Mouse (Mus musculus): ENCODE results near the gene Mcpt2.
"Not testable (repeated sequence)": the region's sequence is repeated elsewhere in the genome, so short reads cannot be mapped to it uniquely, and the experiment has no call there.

Mcpt2 gene

DNA sequence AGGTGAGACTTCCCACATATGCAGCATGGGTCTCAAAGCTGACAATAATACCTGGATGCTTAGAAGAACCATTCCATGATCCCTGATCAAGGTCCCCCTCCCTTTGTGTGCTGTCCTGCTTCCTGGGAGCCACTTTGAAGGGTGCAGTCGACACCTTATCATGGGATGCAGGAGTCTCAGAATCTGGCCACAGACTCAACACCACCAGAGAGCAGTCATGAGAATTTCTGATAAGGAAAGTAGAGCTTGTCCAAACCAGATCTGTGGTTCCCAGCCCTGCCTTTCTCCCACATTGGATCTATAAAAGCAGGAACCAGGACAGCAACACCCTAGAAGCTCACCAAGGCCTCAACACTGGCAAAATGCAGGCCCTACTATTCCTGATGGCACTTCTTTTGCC lies at the start of gene Mcpt2:
Mcpt2 (plus strand) TSS at position 250 of the 400 bp plus-strand sequence.
- DNase-seq = not testable (repeated sequence)

GRCm38 (mm10) chr14:56013147-56013546 lies 28.7 kb upstream of the Mcpt2 start:
- DNase-seq = no peak

DNA sequence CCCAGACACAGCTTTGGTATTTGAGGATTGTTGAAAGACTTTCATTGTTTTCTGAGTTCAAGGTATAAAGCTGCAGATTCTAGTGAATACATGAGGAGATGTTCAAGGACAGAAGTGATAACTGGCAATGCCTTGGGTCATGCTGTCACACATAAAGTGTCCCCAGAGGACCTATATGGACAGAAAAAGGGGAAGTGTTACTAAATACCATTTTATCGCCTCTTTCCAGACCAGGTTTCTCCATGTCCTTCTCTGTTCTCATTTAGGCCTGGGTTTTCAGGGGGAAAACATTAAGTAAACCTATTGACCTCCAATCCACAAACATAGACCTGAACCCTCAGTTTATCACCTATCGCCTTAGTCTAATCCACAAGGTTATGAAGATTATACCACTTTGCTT lies 27.9 kb upstream of the Mcpt2 start:
- DNase-seq = no peak

DNA sequence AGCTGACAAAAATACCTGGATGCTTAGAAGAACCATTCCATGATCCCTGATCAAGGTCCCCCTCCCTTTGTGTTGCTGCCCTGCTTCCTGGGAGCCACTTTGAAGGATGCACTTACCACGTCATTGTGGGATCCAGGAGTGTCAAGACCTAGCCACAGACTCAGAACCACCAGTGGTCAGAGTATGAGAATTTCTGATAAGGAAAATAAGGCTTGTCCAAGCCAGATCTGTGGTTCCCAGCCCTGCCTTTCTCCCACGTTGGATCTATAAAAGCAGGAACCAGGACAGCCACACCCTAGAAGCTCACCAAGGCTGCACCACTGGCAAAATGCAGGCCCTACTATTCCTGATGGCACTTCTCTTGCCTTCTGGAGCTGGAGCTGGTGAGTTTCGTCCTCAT lies 24.2 kb upstream of the Mcpt2 start, which contains the start of gene Mcpt1:
Mcpt1 (plus strand) TSS at position 301 of the 400 bp plus-strand sequence.
- not testable (repeated sequence) for DNase-seq

DNA sequence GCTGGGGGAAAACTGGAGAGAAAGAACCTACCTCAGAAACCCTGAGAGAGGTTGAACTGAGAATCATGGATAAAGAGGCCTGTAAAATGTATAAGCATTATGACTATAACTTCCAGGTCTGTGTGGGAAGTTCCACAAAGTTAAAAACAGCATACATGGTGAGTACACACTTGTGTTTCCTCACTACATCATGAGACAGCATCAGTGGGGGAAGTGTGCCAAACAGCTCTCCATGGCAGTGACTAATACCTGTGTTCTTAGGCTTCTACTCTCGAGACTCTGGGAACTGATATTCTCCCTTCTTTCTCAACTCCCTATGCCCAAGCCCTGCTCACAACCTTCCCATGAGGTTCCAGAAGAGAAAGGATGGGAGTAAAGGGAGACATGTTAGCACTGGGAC lies 22.4 kb upstream of the Mcpt2 start:
- DNase-seq = no peak

DNA sequence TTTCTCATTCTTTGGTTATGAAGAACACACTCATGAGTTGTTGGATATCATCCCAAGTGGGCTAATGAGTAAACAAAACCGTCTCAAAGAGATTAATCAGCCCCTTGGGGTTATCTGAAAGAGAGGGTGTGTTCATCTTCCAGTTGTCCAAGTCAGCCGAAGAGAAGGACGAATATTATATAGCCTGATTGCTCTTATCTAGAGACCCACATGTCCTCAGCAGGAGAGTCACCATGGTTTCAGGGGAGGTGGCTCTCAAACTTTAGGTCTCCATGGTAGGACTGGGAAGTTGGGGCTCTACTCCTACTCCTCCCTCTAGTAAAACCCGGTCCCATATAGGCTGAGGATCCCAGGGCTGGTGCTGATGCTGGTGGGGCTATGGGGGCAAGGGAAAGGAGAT lies 20.5 kb upstream of the Mcpt2 start:
- DNase-seq = not testable (repeated sequence)

GRCm38 (mm10) chr14:56030395-56030794 lies 11.4 kb upstream of the Mcpt2 start, which contains the start of gene Mcpt9:
Gene Mcpt9, minus strand, starts transcription at chr14:56030495.
- DNase-seq = not testable (repeated sequence)

DNA sequence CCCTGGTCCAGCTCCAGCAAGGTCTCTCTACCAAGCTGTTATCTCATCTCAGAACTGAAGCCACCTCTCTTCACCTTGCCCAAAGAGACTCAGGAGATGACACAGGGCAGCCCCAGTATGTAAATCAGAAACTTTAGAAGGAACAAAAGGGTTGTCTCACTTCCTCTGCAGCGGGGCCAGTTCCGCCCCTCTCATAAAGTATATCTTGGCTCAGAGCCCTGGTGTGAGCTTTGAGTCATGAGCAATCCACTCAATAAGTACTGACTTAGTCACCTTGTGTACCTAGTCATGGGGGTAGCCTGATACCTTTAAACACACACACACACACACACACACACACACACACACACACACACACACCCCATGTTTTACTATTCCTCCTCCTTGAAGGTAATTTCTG lies 7.4 kb upstream of the Mcpt2 start:
- DNase-seq = no peak

DNA sequence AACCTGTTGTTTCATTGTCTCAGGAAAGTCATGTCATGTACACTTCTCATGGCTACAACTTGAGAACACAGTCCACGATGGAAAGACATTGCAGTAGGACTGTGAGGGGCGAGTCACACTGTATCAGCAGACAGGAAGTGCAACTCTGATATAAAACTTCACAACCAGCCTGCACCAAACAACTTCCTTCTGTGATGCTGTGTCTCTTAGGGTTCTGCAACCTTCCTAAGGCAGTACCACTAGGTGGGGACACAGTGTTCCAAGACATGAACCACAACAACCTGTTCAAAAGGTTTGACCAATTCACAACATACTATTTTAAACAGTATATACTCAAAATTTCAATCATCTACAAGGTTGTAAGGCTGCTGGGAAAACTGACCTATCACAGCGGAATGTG lies 13.6 kb downstream of the Mcpt2 start:
- DNase-seq = no peak

GRCm38 (mm10) chr14:56057722-56058121 lies 15.9 kb downstream of the Mcpt2 start:
- DNase-seq = no peak

GRCm38 (mm10) chr14:56062213-56062612 lies 20.4 kb downstream of the Mcpt2 start, which contains the start of gene Mcpt4:
Gene Mcpt4, minus strand, starts transcription at chr14:56062313.
- DNase-seq = not testable (repeated sequence)

DNA sequence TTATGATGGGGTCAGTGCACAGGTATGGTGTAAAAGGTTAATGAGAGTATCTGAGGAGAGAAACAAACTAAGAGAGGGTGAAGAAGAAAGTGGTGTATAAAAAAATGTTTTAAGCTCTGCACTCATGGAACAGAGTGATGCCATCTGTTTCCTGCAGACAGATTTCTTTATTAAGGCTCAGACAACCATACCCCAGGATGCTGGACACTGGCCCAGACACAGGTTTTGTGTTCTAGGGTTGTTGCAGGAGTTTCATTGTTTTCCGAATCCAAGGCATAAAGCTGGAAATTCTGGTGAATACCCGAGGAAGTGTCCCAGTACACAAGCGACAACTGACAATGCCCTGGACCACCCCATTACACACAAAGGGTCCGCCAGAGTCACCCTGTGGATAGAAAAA lies 40.2 kb downstream of the Mcpt2 start:
- DNase-seq = no peak

- no peak for DNase-seq
Observed at GRCm38 (mm10) chr14:56085167-56085566, 43.3 kb downstream of the Mcpt2 start, which contains the start of gene Mcpt8. Gene Mcpt8, minus strand, starts transcription at chr14:56085273.

DNA sequence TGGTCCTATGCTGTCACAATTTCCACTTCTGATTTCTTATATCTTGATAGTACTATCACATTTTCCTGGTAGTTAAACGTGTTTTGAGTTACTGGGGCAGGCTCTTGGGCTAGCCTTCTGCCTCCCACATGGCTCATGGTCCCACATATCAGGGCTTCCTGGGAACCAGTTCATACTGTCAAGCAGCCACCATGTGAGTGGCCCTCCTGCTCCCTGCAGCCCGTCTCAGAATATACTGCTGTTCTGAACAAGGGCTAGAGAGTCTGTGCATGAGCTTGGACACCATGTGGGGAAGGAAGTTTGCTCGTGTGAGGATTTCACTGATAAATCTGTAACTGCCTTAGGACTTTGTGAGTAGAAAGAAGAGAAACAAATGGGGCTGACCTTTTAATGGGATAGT lies 44.9 kb downstream of the Mcpt2 start:
- no peak for DNase-seq

DNA sequence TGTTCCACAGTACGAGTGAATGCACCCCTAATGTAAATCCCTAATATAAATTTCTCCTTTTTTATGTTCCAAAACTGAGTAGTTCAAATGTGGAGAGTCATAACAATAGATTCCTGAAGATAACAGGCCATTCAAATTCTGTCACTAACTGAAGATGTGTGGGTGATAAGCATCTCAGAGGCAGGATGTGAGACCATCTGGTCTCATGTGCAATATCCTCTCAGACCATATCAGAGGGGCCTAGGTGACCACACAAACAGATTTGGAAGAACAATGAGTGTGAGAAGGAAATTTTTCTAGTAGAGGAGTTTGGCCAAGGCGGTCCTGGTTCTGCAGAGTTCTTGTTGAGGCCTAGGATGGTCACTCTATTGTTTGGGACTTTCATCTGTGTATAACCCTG lies 51.5 kb downstream of the Mcpt2 start:
- DNase-seq = no peak

Measured in thymus, postnatal 36 days (tissue).